Mouse (Mus musculus): Measurements from ENCODE around the gene Inpp4b. TPM values are rescaled to one million over a fixed set of nuclear protein-coding genes. Genes with fewer than 3 reads are reported as not detected.

The Inpp4b gene
- total RNA-seq, 2 experiments from 2014 or later: 6.6 to 6.9 TPM

DNA sequence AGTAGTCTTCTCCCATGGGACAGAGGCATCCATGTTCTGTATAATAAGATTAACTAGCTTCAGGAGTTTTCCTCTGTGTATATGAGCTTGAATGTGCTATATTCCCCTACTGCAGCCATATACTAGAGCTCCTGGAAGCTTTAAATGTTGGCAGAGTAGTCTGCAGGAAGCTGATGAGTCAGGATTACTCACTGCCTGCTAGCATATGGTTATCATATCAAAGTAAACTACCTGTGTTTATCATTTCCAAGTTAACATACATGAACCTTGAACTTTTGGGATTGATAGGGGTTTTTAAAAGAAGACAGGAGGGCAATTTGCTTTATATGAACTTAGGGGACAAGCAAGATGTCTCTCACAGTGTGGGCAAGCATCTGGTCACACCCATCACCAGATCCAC is 498.2 kb downstream of the Inpp4b start:
- no peak for DNase-seq

DNA sequence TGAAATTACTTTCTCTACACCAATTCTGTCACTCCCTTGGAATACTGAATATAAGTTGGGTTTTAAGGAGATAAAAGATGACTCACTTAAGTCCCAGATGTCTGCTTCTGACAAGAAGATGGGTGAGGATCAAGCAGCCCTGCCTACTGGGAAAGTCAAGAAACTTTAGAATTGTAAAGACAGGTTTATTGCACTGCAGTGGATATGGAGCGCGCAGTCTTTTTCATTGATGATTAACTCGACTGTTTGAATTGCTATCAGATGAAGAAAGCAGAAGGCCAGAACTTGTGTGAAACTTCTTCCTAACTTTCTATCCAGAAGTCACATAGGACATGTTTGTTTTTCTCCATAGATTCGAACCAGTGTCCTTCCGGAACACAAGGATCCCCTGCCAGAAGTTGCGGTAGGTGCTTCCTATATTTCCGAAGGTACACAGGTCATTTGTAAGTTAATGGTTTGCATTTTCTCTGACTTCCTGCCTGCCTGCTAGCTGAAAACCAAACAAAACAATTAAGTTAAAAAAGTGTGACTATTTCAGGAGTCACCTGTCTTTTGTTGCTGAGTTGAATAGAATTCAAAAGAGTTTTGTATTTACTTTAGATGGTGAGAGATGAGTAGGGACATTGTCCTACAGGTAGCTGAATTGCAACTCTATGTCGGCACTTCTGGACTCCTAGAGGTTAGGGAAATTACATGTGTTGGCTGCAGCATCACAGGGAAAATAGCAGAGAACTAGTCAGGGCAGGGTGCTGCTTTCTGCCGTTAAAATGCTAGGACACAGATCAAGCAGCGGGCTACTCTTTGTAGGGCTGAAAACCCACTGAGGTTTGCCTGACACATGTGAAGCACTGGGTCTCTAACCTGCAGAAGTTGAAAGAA is 502.0 kb downstream of the Inpp4b start:
- no peak for DNase-seq

DNA sequence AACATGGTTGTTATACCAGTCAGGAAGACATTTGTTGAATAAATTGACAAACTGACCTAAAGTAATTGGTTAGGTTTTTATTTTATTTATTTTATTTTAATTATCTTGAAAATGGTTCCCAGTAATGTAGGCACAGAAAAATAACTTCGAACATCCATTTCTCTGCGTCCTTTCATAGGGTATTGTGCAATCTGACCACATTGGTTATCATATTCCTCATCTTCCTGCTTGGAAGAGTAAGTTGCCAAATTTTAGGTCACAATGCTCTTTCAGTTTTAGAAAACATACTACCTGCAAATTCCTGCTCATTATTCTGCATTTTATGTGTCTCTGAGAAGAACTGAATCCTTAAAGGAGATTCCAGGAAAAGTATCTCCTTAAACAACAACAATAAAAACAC is 505.6 kb downstream of the Inpp4b start:
- no peak for DNase-seq

- DNase-seq: no peak
Observed at GRCm38 (mm10) chr8:81849976-81850375, 507.6 kb downstream of the Inpp4b start.

DNA sequence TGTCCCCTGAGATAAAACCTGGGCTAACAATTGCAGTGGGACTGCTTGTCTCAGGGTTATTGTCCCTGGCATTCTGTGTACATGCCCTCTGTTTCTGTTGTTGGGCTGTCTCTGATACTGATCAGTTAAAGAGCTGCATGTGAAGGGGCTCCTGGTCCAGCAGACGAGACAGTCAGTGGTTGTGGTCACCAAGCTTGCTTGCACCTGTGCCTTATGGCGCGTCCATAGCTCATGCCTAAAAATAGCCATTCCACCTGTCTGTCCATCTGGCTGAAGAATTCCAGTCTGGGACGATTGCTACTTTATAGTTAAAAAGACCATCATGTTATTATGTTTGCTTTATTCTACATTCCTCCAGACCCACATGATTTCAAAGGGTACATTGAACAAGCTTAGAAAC is 510.8 kb downstream of the Inpp4b start:
- DNase-seq: no peak

GRCm38 (mm10) chr8:81854543-81854942 is 512.2 kb downstream of the Inpp4b start:
- DNase-seq: no peak

DNA sequence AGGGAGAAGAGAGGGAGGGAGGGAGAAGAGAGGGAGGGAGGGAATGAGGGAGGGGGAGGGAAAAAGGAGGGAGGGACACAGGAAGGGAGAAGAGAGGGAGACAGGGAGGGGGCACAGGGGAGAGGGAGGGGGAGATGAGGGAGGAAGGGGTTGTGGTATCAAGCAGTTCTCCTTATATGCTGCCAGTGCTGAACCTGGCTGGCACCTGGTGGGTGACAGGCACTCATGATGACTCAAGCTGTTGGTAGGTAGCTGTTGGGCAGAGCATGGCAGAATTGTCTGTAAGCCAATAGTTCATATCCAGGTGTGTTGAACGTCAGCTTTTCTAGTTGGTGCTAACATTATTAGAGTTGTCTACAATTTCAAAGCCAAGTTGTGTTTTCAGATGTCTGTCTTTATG is 512.7 kb downstream of the Inpp4b start:
- DNase-seq: no peak

GRCm38 (mm10) chr8:81856120-81856519 is 513.8 kb downstream of the Inpp4b start:
- no peak for DNase-seq

GRCm38 (mm10) chr8:81856608-81857007 is 514.3 kb downstream of the Inpp4b start:
- DNase-seq: no peak

GRCm38 (mm10) chr8:81858393-81858792 is 516.0 kb downstream of the Inpp4b start:
- no peak for DNase-seq

DNA sequence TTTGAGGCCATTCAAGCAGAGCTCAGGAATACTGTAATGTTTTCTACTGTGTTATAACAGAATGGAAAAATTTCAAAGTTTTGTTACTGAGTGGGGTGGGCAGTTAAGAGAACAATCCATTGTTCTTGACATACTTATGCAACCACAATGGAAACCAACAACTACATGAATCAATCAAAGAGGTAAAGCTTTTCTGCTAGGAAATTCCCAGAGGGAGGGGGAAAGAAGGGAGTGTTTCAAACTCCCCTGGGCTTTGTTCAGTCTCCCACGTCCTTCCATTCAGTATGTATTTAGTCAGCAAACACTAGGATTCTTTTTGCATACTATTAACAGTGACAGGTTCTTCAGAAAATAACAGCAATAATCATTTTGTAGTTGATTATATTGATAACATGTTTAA is 517.4 kb downstream of the Inpp4b start:
- DNase-seq: no peak

- DNase-seq: peak in 1 of 2 experiments; percentile 11
Observed at GRCm38 (mm10) chr8:81861311-81861710, 519.0 kb downstream of the Inpp4b start.

DNA sequence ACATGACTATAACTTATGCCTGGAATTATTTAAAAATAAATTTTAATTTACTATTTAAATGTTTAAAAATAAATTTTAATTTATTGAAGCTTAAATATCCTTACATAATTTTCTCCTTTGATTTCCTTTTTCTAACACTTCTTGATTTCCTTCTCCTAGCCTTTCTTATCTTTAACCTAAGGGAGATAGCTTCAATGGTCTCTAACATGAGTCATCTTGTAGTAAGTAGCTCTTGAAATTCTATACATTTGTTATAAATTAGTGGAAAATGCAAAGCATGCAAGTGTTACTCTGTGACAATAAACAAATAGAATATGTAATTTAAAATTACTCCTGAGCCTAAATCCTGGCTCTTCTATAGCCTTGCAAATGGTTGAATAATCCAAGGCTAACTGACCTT is 520.4 kb downstream of the Inpp4b start:
- DNase-seq: no peak

GRCm38 (mm10) chr8:81864318-81864717 is 522.0 kb downstream of the Inpp4b start:
- DNase-seq: no peak

GRCm38 (mm10) chr8:81865664-81866063 is 523.3 kb downstream of the Inpp4b start:
- peak in 1 of 2 experiments; percentile 21 for DNase-seq

GRCm38 (mm10) chr8:81867020-81867419 is 524.7 kb downstream of the Inpp4b start:
- DNase-seq: peak; percentile 43 to 62

- DNase-seq: no peak
Observed at GRCm38 (mm10) chr8:81870466-81870865, 528.1 kb downstream of the Inpp4b start.

- no peak for DNase-seq
Observed at GRCm38 (mm10) chr8:81880071-81880470, 537.7 kb downstream of the Inpp4b start.

GRCm38 (mm10) chr8:81884195-81884594 is 541.8 kb downstream of the Inpp4b start:
- no peak for DNase-seq

DNA sequence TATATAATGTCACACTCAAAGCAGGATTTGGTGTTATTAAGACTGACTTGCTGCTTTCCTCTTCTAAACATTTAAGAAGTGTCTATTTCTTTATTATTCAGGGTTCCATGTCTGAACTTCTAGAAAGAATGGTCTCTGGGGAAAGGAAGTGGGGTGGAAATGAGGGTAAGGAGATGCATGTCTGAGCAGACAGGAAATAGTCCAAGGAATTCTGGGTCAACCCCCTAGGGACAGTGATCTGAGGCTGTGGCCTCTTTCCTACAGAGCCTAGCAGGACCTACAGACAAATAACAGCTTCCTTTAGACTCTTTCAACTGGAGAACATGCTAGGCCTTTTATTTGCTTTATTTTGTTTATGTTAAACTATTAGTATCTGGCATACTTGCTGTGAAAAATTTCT is 546.5 kb downstream of the Inpp4b start:
- no peak for DNase-seq

DNA sequence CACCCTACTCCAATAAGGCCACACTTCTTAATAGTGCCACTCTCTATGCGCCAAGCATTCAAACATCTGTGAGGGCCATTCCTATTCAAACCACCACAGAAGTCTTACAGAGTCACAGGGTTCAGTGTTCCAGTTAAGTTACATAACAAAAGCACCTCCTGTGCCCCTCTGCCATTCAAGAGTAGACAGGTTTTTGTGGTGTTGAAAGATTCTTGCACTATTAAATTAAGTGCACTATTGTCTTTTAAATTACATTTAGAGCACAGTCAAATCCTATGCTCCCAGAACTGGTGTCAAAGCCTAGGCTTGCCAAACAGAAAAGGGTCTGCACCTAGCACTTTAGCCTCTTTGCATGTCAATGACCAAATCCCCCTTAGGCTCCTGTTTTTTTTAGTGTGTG is 550.9 kb downstream of the Inpp4b start:
- no peak for DNase-seq

GRCm38 (mm10) chr8:81946812-81947211 is 604.5 kb downstream of the Inpp4b start:
- DNase-seq: no peak

DNA sequence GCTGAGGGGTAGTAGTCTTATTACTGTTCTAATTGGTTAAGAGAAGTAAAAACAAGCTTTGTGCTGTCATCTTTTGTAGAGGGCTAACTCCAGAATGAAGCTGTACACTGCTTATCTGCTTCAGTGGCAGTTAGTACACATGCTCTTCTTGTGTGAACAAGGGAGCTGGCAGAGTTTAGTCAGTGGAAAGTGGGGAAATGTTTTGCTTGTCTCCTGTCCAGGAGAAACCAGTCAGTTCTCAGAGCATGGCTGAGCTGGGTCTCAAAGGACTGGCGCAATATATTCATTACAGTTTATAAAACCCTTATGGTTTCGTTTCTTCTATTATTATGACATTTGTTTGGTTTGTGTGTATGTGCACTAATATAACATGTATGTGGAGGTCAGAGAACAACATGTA is 610.7 kb downstream of the Inpp4b start:
- no peak for DNase-seq

DNA sequence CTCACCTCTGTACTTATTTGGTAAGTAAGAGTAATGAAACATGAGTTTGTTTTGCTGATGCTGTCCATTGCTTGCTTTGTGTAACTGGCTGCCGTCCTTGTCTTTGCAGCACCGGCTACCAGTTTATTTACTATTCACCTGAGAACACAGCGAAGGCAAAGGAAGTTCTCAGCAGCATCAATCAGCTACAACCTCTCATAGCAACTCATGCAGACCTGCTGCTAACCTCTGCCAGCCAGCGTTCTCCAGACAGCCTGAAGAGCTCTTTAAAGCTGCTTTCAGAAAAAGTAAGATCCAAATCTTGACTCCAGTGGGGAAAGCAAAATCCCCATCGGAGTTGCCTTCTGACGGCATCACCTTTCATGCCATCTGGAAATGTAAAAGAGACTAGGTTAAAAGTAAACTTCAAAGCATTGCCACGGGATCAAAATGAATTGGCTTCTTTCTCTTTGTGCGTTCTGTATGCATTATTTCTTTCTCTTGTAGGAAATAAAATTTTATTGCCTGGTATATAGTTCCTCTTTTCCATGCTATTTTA is 642.8 kb downstream of the Inpp4b start:
- DNase-seq: no peak

Data from adrenal gland, postnatal 36 days (tissue).